Mouse (Mus musculus) neural tube, embryonic 10.5 days (tissue): ENCODE results near the gene Syngr1.

Experiments
- DNase-seq: peaks from one replicate; pipeline ENCODE4 v3.0.0-alpha.2; 2017; ENCODE audit warnings: low spot score; ENCODE audit errors: extremely low spot score

Gene Syngr1

GRCm38 (mm10) chr15:80091121-80091955 lies at the start of gene Syngr1, which contains the start of gene Rpl3:
TSS of gene Syngr1 (plus strand) at chr15:80091334.
TSS of gene Rpl3 (minus strand) at chr15:80091868.
- peak; percentile 78 for DNase-seq

GRCm38 (mm10) chr15:80042152-80042551 lies 49.0 kb upstream of the Syngr1 start:
- no peak for DNase-seq

- DNase-seq, result no peak
Measured at GRCm38 (mm10) chr15:80044249-80044648, 46.9 kb upstream of the Syngr1 start.

GRCm38 (mm10) chr15:80045749-80046148 lies 45.4 kb upstream of the Syngr1 start:
- DNase-seq, result no peak

- DNase-seq, result no peak
Measured at GRCm38 (mm10) chr15:80047242-80047641, 43.9 kb upstream of the Syngr1 start.

- DNase-seq, result no peak
Measured at GRCm38 (mm10) chr15:80047973-80048372, 43.2 kb upstream of the Syngr1 start.

GRCm38 (mm10) chr15:80050093-80050492 lies 41.0 kb upstream of the Syngr1 start:
- no peak for DNase-seq

GRCm38 (mm10) chr15:80051092-80051761 lies 39.9 kb upstream of the Syngr1 start:
- DNase-seq, result no peak

GRCm38 (mm10) chr15:80051782-80052181 lies 39.4 kb upstream of the Syngr1 start:
- DNase-seq, result no peak

GRCm38 (mm10) chr15:80053381-80054033 lies 37.6 kb upstream of the Syngr1 start:
- no peak for DNase-seq

GRCm38 (mm10) chr15:80054034-80054710 lies 37.0 kb upstream of the Syngr1 start:
- DNase-seq, result no peak

- no peak for DNase-seq
Measured at GRCm38 (mm10) chr15:80058151-80058550, 33.0 kb upstream of the Syngr1 start.

- no peak for DNase-seq
Measured at GRCm38 (mm10) chr15:80059606-80060005, 31.5 kb upstream of the Syngr1 start.

- DNase-seq, result no peak
Measured at GRCm38 (mm10) chr15:80060356-80061070, 30.6 kb upstream of the Syngr1 start.

- DNase-seq, result no peak
Measured at GRCm38 (mm10) chr15:80061071-80061550, 30.0 kb upstream of the Syngr1 start.

- DNase-seq, result no peak
Measured at GRCm38 (mm10) chr15:80062339-80062738, 28.8 kb upstream of the Syngr1 start.

- no peak for DNase-seq
Measured at GRCm38 (mm10) chr15:80062821-80063220, 28.3 kb upstream of the Syngr1 start.

- no peak for DNase-seq
Measured at GRCm38 (mm10) chr15:80064965-80065364, 26.2 kb upstream of the Syngr1 start.

GRCm38 (mm10) chr15:80065414-80065813 lies 25.7 kb upstream of the Syngr1 start:
- peak; percentile 44 for DNase-seq

- DNase-seq, result no peak
Measured at GRCm38 (mm10) chr15:80066538-80066937, 24.6 kb upstream of the Syngr1 start.

GRCm38 (mm10) chr15:80069171-80069570 lies 22.0 kb upstream of the Syngr1 start:
- no peak for DNase-seq
